ENCODE assay signal across 12 mouse cellular contexts in genomic region chr13:36518144-36518571, GRCm38 (mm10).
A peak's percentile ranks its signal among the peaks of the same experiment; 100 is the strongest.
DNase-seq lines count a peak whose midpoint lies in the region; ATAC-seq and TF ChIP-seq lines count a peak whose summit lies in the region.
"Had no signal": no experiment of that assay in that cellular context is flagged by ENCODE, and none has a peak within 500 bp of the region (broad histone marks: within the 10 kb centered on the region; RNA-seq: fewer than 3 reads in every experiment).

No protein-coding gene starts in this region.

- TF ChIP-seq CTCF in thymus, adult 2 months (IDR thresholded peaks at IDR 0.05; ENCODE audit: borderline replicate concordance, control insufficient read depth, extremely low read depth, insufficient read depth, low read length, poor library complexity) = no peak

- no peaks in the 10 kb centered on the region for H3K9me3 ChIP-seq in kidney, embryonic 15.5 days (replicated peaks)
- no peaks in the 10 kb centered on the region for H3K9me3 ChIP-seq in forebrain, embryonic 16.5 days (ENCODE audit: control insufficient read depth, low read length)
- no peaks in the 10 kb centered on the region for H3K9me3 ChIP-seq in midbrain, embryonic 12.5 days
- H3K9me3 ChIP-seq: intestine, embryonic 15.5 days had no signal

- peaks cover 7% of the 10 kb centered on the region for H3K4me1 ChIP-seq in kidney, embryonic 15.5 days
- peaks cover 12% of the 10 kb centered on the region; the same call in 1 of the 2 replicates for H3K4me1 ChIP-seq in forebrain, embryonic 16.5 days (replicated peaks; ENCODE audit: control insufficient read depth, insufficient read depth, low read length)
- peaks cover 16% of the 10 kb centered on the region; the same call in 1 of the 2 replicates for H3K4me1 ChIP-seq in midbrain, embryonic 12.5 days
- no peaks in the 10 kb centered on the region for H3K4me1 ChIP-seq in thymus, adult 2 months (replicated peaks; ENCODE audit: control insufficient read depth, insufficient read depth, low read length)
- H3K4me1 ChIP-seq: intestine, embryonic 15.5 days had no signal

- no peaks in the 10 kb centered on the region for H3K27me3 ChIP-seq in kidney, embryonic 15.5 days
- no peaks in the 10 kb centered on the region for H3K27me3 ChIP-seq in forebrain, embryonic 16.5 days (replicated peaks; ENCODE audit: control insufficient read depth, insufficient read depth, low read length)
- H3K27me3 ChIP-seq in midbrain, embryonic 12.5 days = no peaks in the 10 kb centered on the region
- H3K27me3 ChIP-seq in thymus, adult 2 months (ENCODE audit: control insufficient read depth, insufficient read depth, low read length) = no peaks in the 10 kb centered on the region
- H3K27me3 ChIP-seq: intestine, embryonic 15.5 days had no signal

- TF ChIP-seq POLR2A in thymus, adult 2 months (IDR thresholded peaks at IDR 0.05; ENCODE audit: control insufficient read depth, extremely low read depth, insufficient read depth, low read length, poor library complexity) = no peak

- H3K4me2 ChIP-seq in kidney, embryonic 15.5 days = no peak overlapping the region
- peak overlapping the region; percentile 42 for H3K4me2 ChIP-seq in forebrain, embryonic 16.5 days (ENCODE audit: low read length)
- peak overlapping the region; percentile 19 for H3K4me2 ChIP-seq in midbrain, embryonic 12.5 days (replicated peaks)
- H3K4me2 ChIP-seq: intestine, embryonic 15.5 days had no signal

- no peak overlapping the region for H3K27ac ChIP-seq in kidney, embryonic 15.5 days
- 0 out of 2 replicates have a peak overlapping the region, but pooled peaks have one; percentile 19 for H3K27ac ChIP-seq in forebrain, embryonic 16.5 days (ENCODE audit: low read length)
- 0 out of 2 replicates have a peak overlapping the region, but pooled peaks have one; percentile 15 for H3K27ac ChIP-seq in midbrain, embryonic 12.5 days (replicated peaks)
- H3K27ac ChIP-seq in thymus, adult 2 months (ENCODE audit: control insufficient read depth, insufficient read depth, low read length) = no peak overlapping the region
- H3K27ac ChIP-seq: intestine, embryonic 15.5 days had no signal

- ATAC-seq in kidney, embryonic 15.5 days (replicated peaks; ENCODE audit: low FRiP score) = peak; percentile 56
- ATAC-seq in forebrain, embryonic 16.5 days = peak; percentile 93
- peak; percentile 71; the same call in 1 of the 2 replicates for ATAC-seq in midbrain, embryonic 12.5 days (ENCODE audit: low FRiP score, low read depth)
- ATAC-seq: intestine, embryonic 15.5 days had no signal

- no peak overlapping the region for H3K9ac ChIP-seq in kidney, embryonic 15.5 days
- H3K9ac ChIP-seq in forebrain, embryonic 16.5 days (replicated peaks; ENCODE audit: low read depth, low read length) = no peak overlapping the region
- H3K9ac ChIP-seq in midbrain, embryonic 12.5 days (replicated peaks) = no peak overlapping the region
- H3K9ac ChIP-seq: intestine, embryonic 15.5 days had no signal

- no peak overlapping the region for H3K4me3 ChIP-seq in kidney, embryonic 15.5 days (replicated peaks)
- 0 out of 2 replicates have a peak overlapping the region, but pooled peaks have one; percentile 10 for H3K4me3 ChIP-seq in forebrain, embryonic 16.5 days (replicated peaks; ENCODE audit: low read length)
- no peak overlapping the region for H3K4me3 ChIP-seq in midbrain, embryonic 12.5 days
- no peak overlapping the region for H3K4me3 ChIP-seq in thymus, adult 2 months (ENCODE audit: control insufficient read depth, insufficient read depth, low read length)
- H3K4me3 ChIP-seq: intestine, embryonic 15.5 days had no signal

- 28% methylated on average over 9 of the region's 9 CpGs for WGBS in kidney, embryonic 15.5 days
- WGBS in forebrain, embryonic 16.5 days = 11% methylated on average over 9 of the region's 9 CpGs
- 25% methylated on average over 9 of the region's 9 CpGs for WGBS in midbrain, embryonic 12.5 days
- WGBS in thymus, adult 2 months = 87% methylated on average over 9 of the region's 9 CpGs

- no peak for DNase-seq in kidney, adult 18-20 months
- peak; percentile 14 for DNase-seq in R1 (ENCODE audit: low read depth, low spot score)
- DNase-seq in lung, postnatal 10 days = no peak
- no peak for DNase-seq in thymus, adult 2 months
- no peak for DNase-seq in heart, postnatal 4 days
- DNase-seq: adrenal gland, postnatal 10 days; gastrocnemius, postnatal 25 days; lung, adult 2 months had no signal

- H3K36me3 ChIP-seq in kidney, embryonic 15.5 days = no peaks in the 10 kb centered on the region
- H3K36me3 ChIP-seq in forebrain, embryonic 16.5 days (ENCODE audit: control insufficient read depth, insufficient read depth) = no peaks in the 10 kb centered on the region
- no peaks in the 10 kb centered on the region for H3K36me3 ChIP-seq in midbrain, embryonic 12.5 days
- H3K36me3 ChIP-seq in thymus, adult 2 months (ENCODE audit: control insufficient read depth, insufficient read depth, low read length) = no peaks in the 10 kb centered on the region
- H3K36me3 ChIP-seq: intestine, embryonic 15.5 days had no signal

Comparison
In these comparisons a context has a peak if more than half of its experiments do, and no peak if none do; other contexts are left out.
1. H3K27ac ChIP-seq: peak in forebrain, embryonic 16.5 days (single experiment) and midbrain, embryonic 12.5 days (single experiment); none in kidney, embryonic 15.5 days (single experiment) and thymus, adult 2 months (single experiment).
2. Peak in every context shown above with its lines, with median percentiles within 50 percentile points of each other: ATAC-seq.